Mouse (Mus musculus): ENCODE results near the gene Tmem41b.

The Tmem41b gene

GRCm38 (mm10) chr7:109924965-109925364 is 61.8 kb downstream of the Tmem41b start:
- DNase-seq (ENCODE audit: low spot score in 2 of 2) = no peak

DNA sequence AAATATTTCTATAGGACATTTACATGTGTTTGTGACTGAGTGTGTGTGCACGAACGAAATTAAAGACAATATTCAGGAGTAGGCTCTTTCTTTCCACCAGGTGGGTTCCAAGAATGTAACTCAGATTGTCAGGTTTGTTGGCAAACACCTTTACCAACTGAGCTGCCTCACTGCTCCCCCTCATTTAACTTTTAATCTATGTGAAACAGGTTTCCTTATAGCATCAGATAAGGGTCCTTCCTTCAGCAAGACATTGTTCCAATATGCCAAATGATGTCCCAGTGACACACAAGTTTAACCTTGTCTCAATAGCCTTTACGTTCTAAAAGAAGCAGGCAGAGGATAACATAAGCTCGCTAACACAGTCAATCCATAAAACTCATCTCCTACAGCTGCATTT is 63.8 kb downstream of the Tmem41b start:
- no peak for DNase-seq (ENCODE audit: low spot score in 2 of 2)
